Mouse (Mus musculus) cortical plate, adult 2 months (tissue): Measurements from ENCODE around the gene Krt222.

Experiments used
- CTCF ChIP-seq: fragments of 200-500 bp; IDR thresholded peaks from 2 replicates; pipeline ENCODE4 v1.5.1; 2011; ENCODE audit warnings: mild to moderate bottlenecking, control low read depth, low read length; ENCODE audit not compliant: insufficient read depth; ENCODE audit errors: extremely low read depth
- POLR2A ChIP-seq: fragments of 200-500 bp; IDR thresholded peaks from 2 replicates; pipeline ENCODE4 v1.6.1; 2011; ENCODE audit warnings: mild to moderate bottlenecking, low read length, control low read depth; ENCODE audit not compliant: insufficient read depth; ENCODE audit errors: extremely low read depth

DNA sequence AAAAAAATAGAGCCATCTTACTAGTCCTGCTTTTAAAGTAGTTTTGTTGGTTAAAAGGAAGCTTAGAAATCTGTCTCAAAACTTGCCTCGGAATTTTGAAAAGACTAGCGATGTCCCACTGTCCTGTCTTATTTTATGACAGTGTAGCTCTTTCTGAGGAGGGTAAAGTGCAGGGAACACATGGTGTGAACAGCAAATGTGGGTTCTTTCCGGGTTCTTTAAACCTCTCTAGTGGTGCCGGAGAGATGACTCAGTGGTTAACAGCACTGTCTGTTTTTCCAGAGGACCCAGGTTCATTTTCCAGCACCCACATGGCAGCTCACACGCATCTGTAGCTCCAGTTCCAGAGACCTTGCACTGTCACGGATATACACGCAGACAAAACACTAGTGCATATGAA, 25.3 kb upstream of the Krt222 start:
- TF ChIP-seq CTCF, result no peak
- no peak for TF ChIP-seq POLR2A
